Mouse (Mus musculus) central nervous system, embryonic 14 days (tissue): ENCODE data around the gene Tmem121b. TPM values are rescaled to one million over a fixed set of nuclear protein-coding genes. Genes with fewer than 3 reads are reported as not detected.

Source experiments
- polyA plus RNA-seq: library from polyadenylated mRNA; depleted of rRNA; stranded (reverse); fragments of >200 nt; gene quantifications from 2 replicates; pipeline ENCODE4 v1.2.3, GENCODE M21; 2012; rRNA removed

Tmem121b gene
- polyA plus RNA-seq: 9.9 and 11.3 TPM in 2 replicates

GRCm38 (mm10) chr6:120493374-120494181 lies at the start of gene Tmem121b:
TSS of gene Tmem121b (minus strand) at chr6:120493807.

GRCm38 (mm10) chr6:120531020-120531965 lies 37.7 kb upstream of the Tmem121b start, which contains the start of gene Hdhd5:
TSS of gene Hdhd5 (minus strand) at chr6:120531319.

GRCm38 (mm10) chr6:120463086-120463871 lies 30.3 kb downstream of the Tmem121b start, which contains the start of gene Il17ra:
TSS of gene Il17ra (plus strand) at chr6:120463247.

Other genes starting within 250 kb of the Tmem121b start
- 0.10 and 0.29 TPM in 2 replicates for gene D330020A13Rik, start 199.4 kb downstream of the Tmem121b start, polyA plus RNA-seq
- 0.28 and 1.4 TPM in 2 replicates for gene B4galnt3, start 199.2 kb downstream of the Tmem121b start, polyA plus RNA-seq
- gene Kdm5a, start 129.7 kb downstream of the Tmem121b start, polyA plus RNA-seq: 13.8 and 13.9 TPM in 2 replicates
- gene Ccdc77, start 129.4 kb downstream of the Tmem121b start, polyA plus RNA-seq: 13.2 and 14.2 TPM in 2 replicates
- gene Il17ra, start 30.6 kb downstream of the Tmem121b start, polyA plus RNA-seq: 4.5 and 5.6 TPM in 2 replicates
- 23.5 and 24.9 TPM in 2 replicates for gene Hdhd5, start 37.5 kb upstream of the Tmem121b start, polyA plus RNA-seq
- gene Cecr2, start 172.6 kb upstream of the Tmem121b start, polyA plus RNA-seq: 9.9 and 12.6 TPM in 2 replicates